Mouse (Mus musculus) embryo, embryonic 9.5 days (tissue): ENCODE measurements at regions not wholly inside any gene's neighbourhood (a gene's known extent, or its start where the extent isn't known, plus 50 kb on each side); places are given as distances from the start of the nearest gene placed in this dataset.

Experiments used
- DNase-seq: peaks from one replicate; pipeline ENCODE4 v3.0.0-alpha.2; 2017; ENCODE audit errors: extremely low spot score

DNA sequence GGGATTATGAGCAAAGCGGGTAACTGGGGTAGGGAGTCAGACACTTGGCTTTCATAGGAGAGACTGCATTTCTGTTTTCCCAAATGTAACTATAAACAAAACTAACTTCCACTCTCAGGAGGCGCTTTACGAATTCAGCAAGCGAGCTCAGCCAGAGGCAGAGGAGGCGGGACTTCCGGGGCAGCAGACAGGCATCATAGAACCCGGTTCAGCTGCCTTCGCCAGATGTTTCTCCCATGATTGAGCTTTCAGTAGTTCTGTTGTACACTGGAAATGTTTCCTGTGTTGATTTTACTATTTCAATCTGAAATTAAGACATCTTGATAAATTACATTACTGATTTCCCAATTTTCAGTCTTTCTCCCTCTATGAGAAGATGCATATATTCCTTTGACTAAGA is 92.9 kb downstream of the Zfp365 start:
- DNase-seq: no peak

DNA sequence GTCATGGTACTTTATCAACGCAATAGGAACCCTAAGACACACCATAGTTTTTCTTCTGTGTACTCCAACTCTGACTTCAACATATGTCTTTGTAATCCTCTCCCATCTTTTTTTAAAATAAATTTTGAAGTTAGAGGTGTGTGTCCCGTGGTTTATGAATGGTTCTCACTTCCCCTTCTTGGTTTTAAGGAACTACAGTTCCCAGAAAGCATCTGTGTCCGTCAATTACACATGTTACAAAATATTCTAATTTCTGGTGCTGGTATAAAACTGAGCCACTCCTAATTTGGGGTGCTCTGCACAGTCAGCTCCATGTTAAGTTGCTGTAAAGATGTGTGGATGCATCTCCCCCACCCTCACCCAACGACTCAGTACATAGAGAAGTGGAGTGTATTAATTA is 98.6 kb downstream of the Zfp365 start:
- DNase-seq: no peak

DNA sequence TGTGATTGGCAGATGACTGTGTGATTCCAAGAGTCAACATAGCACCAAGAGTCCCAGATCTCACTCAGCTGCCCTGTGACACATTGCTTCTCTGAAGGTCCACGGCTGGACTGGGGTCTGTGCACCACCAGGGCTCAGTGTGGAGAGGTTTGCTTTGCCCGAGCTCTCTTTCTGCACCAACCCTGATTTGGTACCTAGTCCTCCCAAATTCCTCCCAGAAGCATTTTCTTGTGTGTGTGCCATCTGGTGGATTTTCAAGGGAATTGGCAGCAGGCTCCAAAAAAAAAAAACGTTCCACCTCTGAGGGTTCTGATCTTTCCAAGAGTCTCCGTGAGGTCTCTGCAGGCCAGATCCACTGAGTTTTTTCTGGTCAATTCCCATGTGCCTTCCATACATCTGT is 107.3 kb downstream of the Zfp365 start:
- no peak for DNase-seq

DNA sequence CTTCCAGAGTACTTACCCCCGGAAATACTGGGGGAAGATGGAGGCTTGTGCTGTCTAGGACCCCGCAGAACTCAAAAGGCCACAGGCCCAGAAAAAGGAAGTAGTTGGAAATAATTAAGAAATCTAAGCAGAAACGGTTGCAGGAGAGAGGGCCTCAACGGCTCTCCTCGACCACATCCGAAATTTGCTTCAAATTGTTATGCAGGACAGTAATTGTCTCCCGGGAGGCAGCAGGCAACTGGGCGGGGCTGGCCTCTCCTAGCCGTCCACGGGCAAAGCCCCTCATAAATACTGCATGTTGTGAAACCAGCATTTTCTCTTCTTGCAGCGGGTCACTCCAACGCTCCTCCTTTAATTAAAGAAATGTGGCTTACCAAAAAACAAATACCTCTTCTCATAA is 107.8 kb downstream of the Zfp365 start:
- DNase-seq: no peak

DNA sequence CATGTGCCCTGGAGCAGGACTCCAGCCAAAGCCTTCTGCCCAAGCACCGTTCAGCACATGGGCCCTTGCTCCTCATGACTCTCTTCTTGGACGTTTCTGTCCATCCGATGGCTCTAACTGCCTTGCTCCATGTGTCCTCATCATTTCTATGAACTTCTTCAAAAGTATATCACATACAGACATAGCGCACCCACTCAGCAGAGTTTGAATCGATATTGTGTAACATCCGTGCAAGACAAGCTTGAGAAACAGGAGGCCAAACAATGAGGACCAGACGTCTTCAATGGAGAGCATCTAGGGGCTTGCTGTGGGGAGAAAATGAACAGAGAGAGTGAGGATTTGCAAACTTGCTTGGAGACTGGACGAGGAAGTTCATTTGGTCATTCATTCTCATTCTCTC is 110.3 kb downstream of the Zfp365 start:
- DNase-seq: no peak

DNA sequence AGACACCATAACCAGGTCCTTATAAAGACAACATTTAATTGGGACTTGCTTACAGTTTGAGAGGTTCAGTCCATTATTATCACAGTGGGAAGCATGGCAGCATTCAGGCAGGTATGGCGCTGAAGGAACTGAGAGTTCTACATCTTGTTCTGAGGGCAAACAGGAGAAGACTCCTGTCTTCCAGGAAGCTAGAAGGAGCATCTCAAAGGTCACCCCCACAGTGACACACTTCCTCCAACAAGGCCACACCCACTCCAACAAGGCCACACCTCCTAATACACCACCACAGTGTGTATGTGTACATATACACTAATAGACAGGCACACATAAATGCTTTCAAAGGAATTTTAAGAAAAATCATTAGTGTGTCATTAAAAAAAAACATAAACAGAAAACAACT is 110.8 kb downstream of the Zfp365 start:
- DNase-seq: no peak

DNA sequence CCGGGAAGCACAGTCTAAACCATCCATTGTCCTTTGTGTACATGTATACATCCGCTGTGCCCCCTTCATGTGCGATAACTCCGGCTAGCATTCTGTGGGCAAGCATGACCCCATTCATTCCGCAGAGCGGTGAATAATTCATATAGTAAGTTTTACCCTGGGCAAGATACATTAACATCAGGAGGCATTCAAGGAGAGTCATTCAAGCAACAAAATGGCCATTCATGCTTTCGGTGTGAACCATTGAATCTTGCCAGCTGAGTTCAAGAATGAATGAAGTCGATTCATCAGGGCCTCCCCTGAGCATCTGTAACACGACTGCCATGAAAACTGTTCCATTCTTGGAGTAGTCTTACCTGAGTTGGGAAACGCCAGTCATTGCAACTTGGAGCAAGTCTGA is 113.5 kb downstream of the Zfp365 start:
- no peak for DNase-seq

DNA sequence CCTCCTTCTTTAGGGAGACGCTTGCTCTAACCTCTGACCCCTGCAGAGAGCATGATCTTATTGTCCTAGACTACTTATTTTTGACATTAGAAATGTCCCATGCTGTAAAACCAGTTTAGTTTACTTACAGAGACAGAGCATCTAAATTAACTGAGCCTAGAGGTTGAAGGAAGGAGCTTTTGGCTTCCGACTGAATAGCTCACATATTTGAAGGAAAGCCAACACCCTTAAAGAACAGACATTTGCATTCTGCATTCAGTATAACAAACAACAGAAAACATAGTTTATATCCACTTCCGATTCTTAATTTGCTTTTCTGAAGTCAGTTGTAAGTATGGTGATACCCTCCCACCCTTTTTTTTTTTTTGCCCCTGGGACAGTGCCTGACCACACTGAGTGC is 119.3 kb downstream of the Zfp365 start:
- DNase-seq: no peak

DNA sequence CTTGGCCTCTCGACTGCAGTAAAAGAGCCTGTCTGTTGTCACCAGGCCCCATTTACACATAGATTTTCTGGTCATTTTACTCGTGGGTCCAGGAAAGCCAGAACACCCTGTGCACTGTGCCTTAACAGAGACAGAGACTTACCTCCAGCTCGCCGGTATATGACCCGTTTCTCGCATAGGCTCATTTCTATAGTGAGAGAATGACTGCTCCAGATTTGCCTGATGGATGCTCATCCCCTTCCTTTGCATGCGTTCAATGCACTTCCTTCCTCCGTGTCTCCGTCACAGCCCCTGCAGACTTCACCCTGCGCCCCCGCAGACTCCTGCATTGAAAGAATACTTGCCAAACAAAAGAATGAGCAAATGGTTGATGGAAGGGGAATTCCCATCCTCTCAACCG is 122.8 kb downstream of the Zfp365 start:
- no peak for DNase-seq

DNA sequence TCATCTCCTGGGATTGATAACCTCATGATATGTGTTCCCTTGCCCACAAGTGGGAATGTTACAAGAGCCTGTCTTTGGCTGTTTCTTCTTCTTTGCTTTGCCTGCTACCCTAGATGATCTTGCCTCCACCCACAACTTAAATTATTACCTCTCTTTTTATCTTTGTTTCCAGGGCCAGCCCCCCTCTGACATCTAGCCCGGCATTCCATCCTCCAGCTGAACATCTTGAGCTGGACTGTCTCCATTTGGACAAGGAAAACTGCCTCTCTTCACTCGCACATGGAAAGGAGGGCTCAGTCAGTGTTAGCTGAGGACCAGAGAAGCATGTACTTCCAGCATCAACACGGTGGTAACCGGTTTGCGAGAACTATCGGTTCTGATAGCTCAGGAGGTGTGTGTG is 124.3 kb downstream of the Zfp365 start:
- no peak for DNase-seq

DNA sequence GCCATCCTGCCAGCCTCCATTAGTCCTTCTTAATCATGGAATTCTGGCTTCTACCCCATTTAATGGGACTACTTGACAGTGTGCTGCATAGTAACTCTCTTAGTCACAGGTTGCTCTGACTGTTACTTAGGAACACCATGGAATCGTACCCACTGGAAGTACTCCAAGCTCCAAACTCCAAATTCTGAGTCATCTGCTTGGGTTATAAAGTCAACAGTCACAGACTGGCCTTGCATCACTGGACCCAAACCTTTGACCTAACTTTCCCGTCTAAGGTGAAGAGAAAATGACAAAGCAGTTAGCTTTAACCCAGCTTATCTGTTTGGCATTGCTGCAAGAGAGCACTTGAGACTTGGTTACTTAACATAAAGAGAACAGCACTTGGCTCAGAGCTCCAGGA is 126.9 kb downstream of the Zfp365 start:
- no peak for DNase-seq

DNA sequence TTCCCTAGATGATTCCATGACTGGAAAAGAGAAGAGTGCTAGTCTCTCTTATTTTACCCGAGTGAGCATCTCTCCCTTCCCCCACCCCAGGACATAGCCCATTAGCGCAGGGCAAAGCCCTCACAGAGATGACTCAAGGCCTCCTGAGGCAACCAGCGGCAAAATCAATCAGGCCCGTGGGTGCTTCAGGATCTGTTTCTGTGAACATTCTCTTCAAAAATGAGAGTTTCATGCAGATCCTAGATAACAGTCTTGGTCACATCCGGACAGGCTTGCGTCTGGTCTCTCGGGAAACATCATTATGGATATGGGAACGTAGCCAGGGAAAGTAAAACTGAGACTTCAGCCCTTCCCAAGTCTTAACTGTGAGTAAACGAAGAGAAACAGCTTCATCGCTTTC is 134.1 kb downstream of the Zfp365 start:
- no peak for DNase-seq

DNA sequence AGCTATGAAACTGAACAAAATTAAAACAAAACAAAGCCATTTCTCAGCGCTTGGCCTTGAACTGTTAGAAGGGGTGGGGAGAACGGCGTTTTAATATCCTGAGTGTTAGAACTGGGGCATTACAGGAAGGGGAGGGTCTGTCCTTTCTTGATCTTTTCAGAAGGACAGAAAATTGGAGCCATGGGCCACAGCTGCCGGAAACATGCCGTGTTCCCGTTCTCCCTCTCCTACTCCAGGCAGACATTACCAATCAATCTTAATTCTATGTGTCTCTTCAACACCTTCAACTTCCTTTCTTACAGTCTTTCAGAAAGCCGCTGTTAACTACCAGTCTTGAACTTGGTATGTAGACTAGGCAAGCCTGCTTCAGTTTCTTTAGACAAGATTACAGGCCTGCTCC is 134.7 kb downstream of the Zfp365 start:
- DNase-seq: no peak

DNA sequence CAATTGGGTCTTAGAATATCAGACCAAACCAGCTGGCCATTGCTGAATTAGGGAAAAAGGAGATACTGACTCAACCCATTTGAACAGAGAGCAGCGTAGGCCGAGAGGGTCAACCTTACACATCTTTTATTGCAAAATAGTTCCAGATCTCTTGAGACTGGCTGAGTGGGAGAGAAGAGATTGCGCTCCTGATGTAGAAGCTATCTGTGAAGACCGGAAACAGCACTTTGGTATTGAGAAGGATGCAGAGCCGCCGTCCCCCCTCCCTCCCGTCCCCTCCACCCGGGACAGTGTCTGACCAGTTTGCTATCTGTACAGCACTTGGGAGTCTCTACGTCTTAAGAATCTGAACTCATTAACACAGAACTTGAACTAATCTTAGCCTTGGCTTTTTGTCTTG is 135.6 kb downstream of the Zfp365 start:
- no peak for DNase-seq

DNA sequence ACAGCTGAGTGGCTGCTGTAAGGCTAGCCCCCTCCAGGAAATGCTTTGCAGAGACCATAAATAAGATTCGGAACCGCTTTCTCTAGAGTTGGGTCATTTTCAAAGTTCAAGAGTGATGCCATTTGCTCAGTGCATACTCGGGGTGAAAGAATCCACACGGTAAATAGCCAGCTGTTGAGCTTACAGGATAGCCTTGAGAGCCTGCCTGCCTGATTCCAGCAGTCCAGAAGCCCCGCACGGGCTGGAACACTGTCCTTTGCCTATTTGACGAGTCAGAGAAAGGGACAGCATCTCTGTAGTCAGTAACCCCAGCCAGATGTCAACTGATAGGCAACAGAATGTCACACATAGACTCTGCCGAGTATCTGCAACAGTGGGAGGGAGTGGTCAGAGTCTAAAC is 140.7 kb downstream of the Zfp365 start:
- DNase-seq: no peak

DNA sequence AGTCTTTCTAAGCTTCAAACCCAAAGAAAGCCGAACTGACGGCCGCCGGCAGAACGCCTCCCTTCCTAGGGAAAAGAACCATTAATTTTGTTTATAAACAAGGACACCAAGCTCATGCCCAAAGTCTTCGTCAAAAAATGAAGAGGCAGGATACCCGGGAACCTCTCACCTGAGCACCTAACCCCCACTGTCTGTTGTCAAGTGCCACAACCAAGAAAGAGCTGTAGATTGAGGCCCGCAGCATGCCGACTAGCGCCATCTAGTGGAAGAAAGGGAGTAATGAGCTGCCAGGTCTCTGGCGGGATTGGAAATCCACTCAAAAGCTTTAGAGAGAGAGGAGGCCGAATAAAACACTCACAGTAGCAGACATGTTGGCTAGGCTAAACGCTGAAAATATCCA is 146.4 kb downstream of the Zfp365 start:
- DNase-seq: peak; percentile 53

DNA sequence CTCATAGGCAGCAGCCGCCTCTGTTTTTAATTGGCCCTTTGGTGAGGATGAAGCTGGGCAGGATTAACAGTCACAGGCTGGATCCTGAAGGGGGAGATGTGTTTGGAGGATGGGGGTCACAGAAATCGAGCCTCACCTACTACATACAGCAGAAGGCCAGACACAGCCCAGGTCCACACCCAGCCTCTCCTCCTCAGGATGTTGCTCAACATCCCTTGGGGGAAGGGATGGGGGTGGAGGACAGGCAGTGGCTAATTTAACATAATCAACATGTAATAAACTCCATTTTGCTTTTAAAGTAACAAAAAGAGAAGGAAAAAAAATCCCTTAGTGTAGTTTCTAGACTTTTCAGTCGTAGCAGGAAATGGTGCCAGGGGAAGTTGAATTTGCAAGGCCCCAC is 152.0 kb downstream of the Zfp365 start:
- DNase-seq: no peak

DNA sequence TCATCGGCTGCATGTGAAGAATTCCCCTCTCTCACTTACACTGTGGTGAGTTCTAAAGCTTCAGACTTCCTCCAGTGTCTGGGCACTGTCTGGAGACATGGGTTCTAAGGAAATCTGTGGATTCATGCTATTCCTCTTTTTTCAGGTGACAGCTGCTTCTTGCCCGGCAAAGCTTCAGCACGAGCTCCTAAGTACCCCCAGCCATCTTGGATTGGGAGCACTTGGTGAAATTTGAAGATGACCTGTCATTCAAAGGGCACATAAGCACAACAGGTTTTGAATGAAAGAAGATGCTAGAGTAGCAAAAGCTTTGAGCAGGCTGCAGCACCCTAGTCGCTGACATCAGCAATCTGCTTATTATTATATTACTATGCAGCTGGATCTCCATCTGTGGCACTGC is 164.3 kb downstream of the Zfp365 start:
- DNase-seq: no peak

DNA sequence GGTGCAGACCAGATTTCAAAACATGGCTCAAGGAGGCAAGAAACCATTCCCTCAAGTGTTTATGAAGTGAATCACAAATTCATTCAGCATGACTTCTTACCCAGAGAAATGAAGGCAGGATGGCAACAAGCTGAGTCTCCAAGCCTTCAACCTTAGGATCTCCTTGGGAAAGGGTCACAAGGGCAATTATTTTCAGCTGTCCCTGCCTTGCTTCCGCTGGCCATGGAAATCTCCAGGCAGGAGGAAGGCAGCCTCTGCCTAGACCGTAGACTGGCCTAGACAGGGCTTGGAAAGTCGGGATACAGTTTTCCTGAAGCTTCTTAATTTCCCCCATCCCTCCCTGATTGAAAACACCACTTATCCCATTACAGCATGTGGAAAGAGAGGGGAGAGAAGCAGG is 165.0 kb downstream of the Zfp365 start:
- DNase-seq: peak; percentile 20

DNA sequence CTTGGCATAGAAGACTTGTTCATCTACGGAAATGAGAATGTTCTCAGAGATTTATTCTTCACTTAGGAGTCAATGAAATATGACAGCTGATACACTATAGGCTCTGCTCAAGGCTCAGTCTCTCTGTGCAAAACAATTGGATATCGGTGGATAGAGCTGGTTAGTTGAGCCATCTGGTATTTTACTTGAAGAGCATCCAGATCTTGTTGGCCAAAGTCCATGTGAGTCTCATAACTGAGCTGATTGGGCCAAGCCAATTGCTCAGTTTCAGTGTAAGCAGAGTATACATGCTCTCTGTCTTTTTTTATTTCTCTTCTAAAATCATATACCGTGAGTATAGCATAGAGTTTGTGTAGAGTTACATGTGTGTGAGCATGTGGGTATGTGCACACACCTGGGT is 166.3 kb downstream of the Zfp365 start:
- no peak for DNase-seq

DNA sequence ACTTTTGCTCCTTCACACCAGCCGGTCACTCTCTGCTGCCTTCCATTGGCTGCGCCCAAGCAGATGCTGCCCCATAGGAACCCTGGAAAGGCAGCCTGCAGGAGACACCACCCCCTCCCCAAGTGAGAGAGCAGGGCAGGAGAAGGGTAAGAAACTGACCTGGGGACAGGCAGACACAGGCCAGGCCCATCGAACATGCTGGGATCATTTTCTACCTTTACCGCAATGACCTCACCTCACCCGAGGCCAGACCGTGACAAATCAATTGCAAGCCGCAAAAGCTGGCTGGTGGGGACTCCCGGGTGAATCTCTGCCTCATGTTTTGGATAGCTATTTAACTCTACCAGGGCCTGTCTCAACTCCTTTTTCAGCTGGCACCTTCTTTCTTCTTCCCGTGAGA is 168.9 kb downstream of the Zfp365 start:
- peak; percentile 22 for DNase-seq

DNA sequence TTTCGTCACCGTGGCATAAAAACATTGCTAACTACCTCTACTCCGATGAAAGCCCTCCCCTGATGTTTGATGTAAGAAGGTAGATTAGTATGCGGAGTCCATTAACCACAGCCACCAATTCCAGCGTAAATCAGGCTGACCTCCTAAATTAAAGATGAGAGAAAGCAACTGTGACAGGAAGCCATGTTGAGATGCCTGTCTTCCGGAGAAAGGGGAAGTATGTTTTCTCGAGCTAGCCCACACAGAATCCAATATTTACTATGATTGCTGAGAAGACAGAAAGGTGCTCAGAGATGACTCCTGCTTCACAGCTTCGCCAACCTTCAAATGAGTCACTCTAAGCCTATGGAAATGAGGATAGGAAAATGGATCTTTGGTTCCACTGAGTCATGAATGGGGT is 169.6 kb downstream of the Zfp365 start:
- no peak for DNase-seq

DNA sequence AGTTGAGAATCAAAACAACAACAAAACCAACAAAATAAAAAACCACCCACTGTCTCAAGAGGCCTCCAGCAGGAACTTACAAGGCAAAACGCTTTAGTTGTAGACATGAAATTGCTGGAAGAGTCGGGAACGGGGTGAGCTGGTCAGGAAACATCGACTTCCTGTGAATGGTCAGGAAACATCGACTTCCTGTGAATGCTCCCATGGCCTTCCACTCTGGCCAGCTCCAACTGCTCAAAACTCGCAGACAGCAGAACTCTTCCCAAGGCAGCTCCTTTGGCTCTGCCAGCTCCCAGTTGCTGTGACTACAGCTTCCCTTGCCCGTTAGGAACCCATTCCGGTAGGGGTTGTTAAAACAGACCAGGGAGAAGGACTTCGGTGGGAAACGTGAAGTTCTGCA is 170.2 kb downstream of the Zfp365 start:
- no peak for DNase-seq

DNA sequence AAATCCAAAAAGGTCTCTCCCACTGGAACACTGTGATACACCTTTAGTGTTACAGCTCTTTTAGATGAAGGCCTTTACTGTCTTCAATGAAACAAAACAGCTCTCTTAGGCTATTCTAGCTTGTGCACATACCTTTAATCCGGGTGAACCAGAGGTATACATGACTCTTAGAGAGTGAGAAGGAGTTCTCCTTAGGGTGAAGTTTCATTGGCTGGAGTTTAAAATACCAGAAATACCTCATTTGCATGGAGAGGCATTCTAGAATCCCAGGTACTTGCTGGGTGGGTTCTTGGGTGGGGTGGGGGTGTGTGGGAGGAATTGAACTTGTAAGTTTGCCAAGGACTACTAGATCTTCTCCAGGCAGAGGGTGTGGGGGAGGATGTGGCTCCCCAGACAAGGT is 173.3 kb downstream of the Zfp365 start:
- no peak for DNase-seq

DNA sequence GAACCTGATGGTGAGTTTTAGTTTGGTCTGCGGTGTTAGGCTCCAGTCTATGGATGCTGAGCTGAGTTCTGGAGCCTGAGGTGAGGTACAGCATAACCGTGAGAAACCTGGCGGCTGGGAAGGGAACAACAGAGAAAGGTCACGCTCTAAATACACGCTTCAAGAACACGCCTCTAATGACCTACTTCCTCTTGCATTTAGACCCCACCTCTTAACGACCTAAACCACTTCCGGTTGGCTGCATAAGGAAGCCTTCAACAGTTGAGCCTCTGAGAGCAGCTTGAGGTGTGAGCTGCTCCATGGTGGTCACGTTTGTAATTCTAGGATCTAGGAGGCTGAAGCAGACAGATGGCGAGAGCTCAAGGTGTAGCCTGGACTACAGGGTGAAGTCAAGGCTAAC is 175.8 kb downstream of the Zfp365 start:
- DNase-seq: no peak
